Mouse (Mus musculus) liver, embryonic 11.5 days (tissue): Measurements from ENCODE around the gene Tex36. TPM values are rescaled to one million over a fixed set of nuclear protein-coding genes. Genes with fewer than 3 reads are reported as not detected.

ENCODE experiments used
- ATAC-seq: fragments of 200-750 bp; cut with Nextera tagmentation; replicated peaks from 2 replicates; pipeline ENCODE4 v1.8.0; 2017; ENCODE audit warnings: moderate number of reproducible peaks, mild to moderate bottlenecking, moderate TSS enrichment, moderate library complexity; ENCODE audit not compliant: low FRiP score
- DNase-seq: peaks from one replicate; pipeline ENCODE4 v3.0.0-alpha.2; 2017; ENCODE audit warnings: low spot score
- H3K27ac ChIP-seq: fragments of 300-500 bp; sonication (generic); 2 replicates; pipeline ENCODE4 v1.5.1; 2014; ENCODE audit warnings: mild to moderate bottlenecking, low read depth, low read length, control low read depth
- H3K27me3 ChIP-seq: fragments of 300-500 bp; sonication (generic); replicated peaks from 2 replicates; pipeline ENCODE4 v1.6.1; 2014; ENCODE audit warnings: low read length, mixed read lengths; ENCODE audit not compliant: control insufficient read depth, insufficient read depth
- H3K36me3 ChIP-seq: fragments of 300-500 bp; sonication (generic); 2 replicates; pipeline ENCODE4 v1.6.1; 2014; ENCODE audit warnings: mild to moderate bottlenecking, low read length, moderate library complexity, mixed read lengths; ENCODE audit not compliant: control insufficient read depth, insufficient read depth
- H3K4me1 ChIP-seq: fragments of 300-500 bp; sonication (generic); replicated peaks from 2 replicates; pipeline ENCODE4 v1.6.1; 2014; ENCODE audit warnings: low read length, mixed read lengths; ENCODE audit not compliant: control insufficient read depth, insufficient read depth
- H3K4me2 ChIP-seq: fragments of 300-500 bp; sonication (generic); 2 replicates; pipeline ENCODE4 v1.6.1; 2014; ENCODE audit warnings: mild to moderate bottlenecking, control low read depth, moderate library complexity
- H3K4me3 ChIP-seq: fragments of 300-500 bp; sonication (generic); 2 replicates; pipeline ENCODE4 v1.5.1; 2014; ENCODE audit warnings: low read depth, low read length, control low read depth
- H3K9ac ChIP-seq: fragments of 300-500 bp; sonication (generic); 2 replicates; pipeline ENCODE4 v1.6.1; 2014; ENCODE audit warnings: low read depth, low read length, control low read depth
- H3K9me3 ChIP-seq: fragments of 300-500 bp; sonication (generic); 2 replicates; pipeline ENCODE4 v1.6.1; 2016; ENCODE audit warnings: low read length, inconsistent platforms, mixed read lengths; ENCODE audit not compliant: control insufficient read depth
- WGBS: fragments of 180-500 bp; shearing (Covaris S2); extraction: QIAGEN DNeasy Blood & Tissue Kit; methylation state at CpG from one replicate; pipeline ENCODE4 v1.1.7; 2014; 5-methylcytosine and 5-hydroxymethylcytosine counted together
- polyA plus RNA-seq: library from polyadenylated mRNA; unstranded; fragments of >200 nt; fragmentation: Nextera tagmentation; extraction: Ambion mirVana; gene quantifications from 2 replicates; pipeline ENCODE4 v1.2.1, GENCODE M21; 2014

Tex36 gene
- polyA plus RNA-seq, 1 experiment from 2014 or later = not detected

GRCm38 (mm10) chr7:133576281-133576680 lies 25.7 kb downstream of the Tex36 start:
- Histone ChIP-seq H3K9me3 (no peaks in the 10 kb centered on the region), H3K27me3 (no peaks in the 10 kb centered on the region), H3K36me3 (no peaks in the 10 kb centered on the region), H3K9ac (no peak overlapping the region), H3K4me2 (no peak overlapping the region), H3K27ac (no peak overlapping the region), H3K4me1 (no peaks in the 10 kb centered on the region), H3K4me3 (no peak overlapping the region)
- DNase-seq (peak; percentile 16), ATAC-seq (no peak)
- WGBS = 72% methylated on average over 6 of the region's 6 CpGs

GRCm38 (mm10) chr7:133571927-133572326 lies 30.0 kb downstream of the Tex36 start:
- 31% methylated on average over 3 of the region's 3 CpGs for WGBS
- no peak for DNase-seq
- no peak overlapping the region for H3K4me2 ChIP-seq

GRCm38 (mm10) chr7:133569194-133569880 lies 32.6 kb downstream of the Tex36 start:
- WGBS = 83% methylated on average over 16 of the region's 16 CpGs
- DNase-seq = peak; percentile 22

More at GRCm38 (mm10) chr7:133571927-133572326, 30.0 kb downstream of the Tex36 start:
- H3K27ac ChIP-seq = no peak overlapping the region
- H3K9me3 ChIP-seq = no peaks in the 10 kb centered on the region
- no peaks in the 10 kb centered on the region for H3K36me3 ChIP-seq
- H3K27me3 ChIP-seq = no peaks in the 10 kb centered on the region
- H3K9ac ChIP-seq = no peak overlapping the region
- no peak for ATAC-seq
- H3K4me3 ChIP-seq = no peak overlapping the region
- no peaks in the 10 kb centered on the region for H3K4me1 ChIP-seq

GRCm38 (mm10) chr7:133564600-133564999 lies 37.4 kb downstream of the Tex36 start:
- no peak for DNase-seq
- 42% methylated on average over 8 of the region's 8 CpGs for WGBS
- H3K27ac ChIP-seq = no peak overlapping the region
- no peak overlapping the region for H3K9ac ChIP-seq
- 0 out of 2 replicates have a peak, but pooled peaks cover 4% of the 10 kb centered on the region for H3K4me1 ChIP-seq
- H3K36me3 ChIP-seq = no peaks in the 10 kb centered on the region
- ATAC-seq = peak; percentile 85
- H3K4me3 ChIP-seq = no peak overlapping the region
- H3K4me2 ChIP-seq = no peak overlapping the region; the same call in 1 of the 2 replicates
- no peaks in the 10 kb centered on the region for H3K27me3 ChIP-seq
- no peaks in the 10 kb centered on the region for H3K9me3 ChIP-seq

More at GRCm38 (mm10) chr7:133569194-133569880, 32.6 kb downstream of the Tex36 start:
- H3K4me2 ChIP-seq = no peak overlapping the region
- no peak overlapping the region for H3K4me3 ChIP-seq
- H3K36me3 ChIP-seq = no peaks in the 10 kb centered on the region
- H3K27me3 ChIP-seq = no peaks in the 10 kb centered on the region
- no peaks in the 10 kb centered on the region for H3K9me3 ChIP-seq
- no peaks in the 10 kb centered on the region for H3K4me1 ChIP-seq
- ATAC-seq = no peak
- no peak overlapping the region for H3K27ac ChIP-seq
- no peak overlapping the region for H3K9ac ChIP-seq

- H3K36me3 ChIP-seq = no peaks in the 10 kb centered on the region
- H3K4me2 ChIP-seq = peak overlapping the region; percentile 6
- no peaks in the 10 kb centered on the region for H3K9me3 ChIP-seq
- DNase-seq (no peak), ATAC-seq (peak; percentile 98)
- H3K27ac ChIP-seq = peak overlapping the region; percentile 62
- H3K9ac ChIP-seq = no peak overlapping the region
- H3K4me3 ChIP-seq = no peak overlapping the region
- 0 out of 2 replicates have a peak, but pooled peaks cover 4% of the 10 kb centered on the region for H3K4me1 ChIP-seq
- 45% methylated on average over 3 of the region's 3 CpGs for WGBS
- H3K27me3 ChIP-seq = no peaks in the 10 kb centered on the region
Observed at GRCm38 (mm10) chr7:133563175-133563824, 38.7 kb downstream of the Tex36 start.

GRCm38 (mm10) chr7:133555786-133556492 lies 46.0 kb downstream of the Tex36 start:
- no peak overlapping the region for H3K9ac ChIP-seq
- H3K36me3 ChIP-seq = no peaks in the 10 kb centered on the region
- ATAC-seq = no peak
- H3K4me2 ChIP-seq = no peak overlapping the region
- no peaks in the 10 kb centered on the region; the same call in 1 of the 2 replicates for H3K4me1 ChIP-seq
- no peak for DNase-seq
- H3K4me3 ChIP-seq = no peak overlapping the region
- no peaks in the 10 kb centered on the region for H3K9me3 ChIP-seq
- H3K27ac ChIP-seq = no peak overlapping the region
- H3K27me3 ChIP-seq = no peaks in the 10 kb centered on the region
- 60% methylated on average over 8 of the region's 8 CpGs for WGBS

GRCm38 (mm10) chr7:133552306-133552991 lies 49.5 kb downstream of the Tex36 start:
- Histone ChIP-seq H3K27ac (no peak overlapping the region; the same call in 1 of the 2 replicates), H3K36me3 (no peaks in the 10 kb centered on the region), H3K4me1 (no peaks in the 10 kb centered on the region; the same call in 1 of the 2 replicates), H3K9ac (no peak overlapping the region), H3K9me3 (no peaks in the 10 kb centered on the region), H3K4me3 (no peak overlapping the region), H3K27me3 (no peaks in the 10 kb centered on the region), H3K4me2 (no peak overlapping the region)
- peak; percentile 90 for ATAC-seq
- no peak for DNase-seq
- 49% methylated on average over 7 of the region's 7 CpGs for WGBS

- no peak overlapping the region for H3K4me2 ChIP-seq
- DNase-seq (no peak), ATAC-seq (peak; percentile 65; the same call in 1 of the 2 replicates)
- no peaks in the 10 kb centered on the region for H3K27me3 ChIP-seq
- H3K27ac ChIP-seq = no peak overlapping the region
- no peaks in the 10 kb centered on the region for H3K9me3 ChIP-seq
- no peak overlapping the region for H3K9ac ChIP-seq
- WGBS = 51% methylated on average over 2 of the region's 2 CpGs
- H3K36me3 ChIP-seq = no peaks in the 10 kb centered on the region
- H3K4me3 ChIP-seq = no peak overlapping the region
- no peaks in the 10 kb centered on the region; the same call in 1 of the 2 replicates for H3K4me1 ChIP-seq
Observed at GRCm38 (mm10) chr7:133551000-133551399, 51.0 kb downstream of the Tex36 start.
